Mouse (Mus musculus): ENCODE data around the gene Yars2. TPM values are rescaled to one million over a fixed set of nuclear protein-coding genes. Genes with fewer than 3 reads are reported as not detected.

The Yars2 gene
- total RNA-seq, 1 experiment from 2014 or later = 32.2 TPM

Other genes with a start within 250 kb of the Yars2 start
- 0.53 and 1.2 TPM in 2 replicates for gene Pkp2, start 89.6 kb upstream of the Yars2 start, total RNA-seq (2017)
- gene Dnm1l, start 56.0 kb downstream of the Yars2 start, total RNA-seq (2017) = 103 and 104 TPM in 2 replicates

All from common myeloid progenitor, adult 5-6 weeks (primary cell).